Mouse (Mus musculus) layer of hippocampus, adult 11-12 months (tissue): ENCODE data around the gene Slc17a4.

Experiments used
- DNase-seq: peaks from one replicate; pipeline ENCODE4 v3.0.0; 2022; ENCODE audit warnings: low spot score

Gene Slc17a4

DNA sequence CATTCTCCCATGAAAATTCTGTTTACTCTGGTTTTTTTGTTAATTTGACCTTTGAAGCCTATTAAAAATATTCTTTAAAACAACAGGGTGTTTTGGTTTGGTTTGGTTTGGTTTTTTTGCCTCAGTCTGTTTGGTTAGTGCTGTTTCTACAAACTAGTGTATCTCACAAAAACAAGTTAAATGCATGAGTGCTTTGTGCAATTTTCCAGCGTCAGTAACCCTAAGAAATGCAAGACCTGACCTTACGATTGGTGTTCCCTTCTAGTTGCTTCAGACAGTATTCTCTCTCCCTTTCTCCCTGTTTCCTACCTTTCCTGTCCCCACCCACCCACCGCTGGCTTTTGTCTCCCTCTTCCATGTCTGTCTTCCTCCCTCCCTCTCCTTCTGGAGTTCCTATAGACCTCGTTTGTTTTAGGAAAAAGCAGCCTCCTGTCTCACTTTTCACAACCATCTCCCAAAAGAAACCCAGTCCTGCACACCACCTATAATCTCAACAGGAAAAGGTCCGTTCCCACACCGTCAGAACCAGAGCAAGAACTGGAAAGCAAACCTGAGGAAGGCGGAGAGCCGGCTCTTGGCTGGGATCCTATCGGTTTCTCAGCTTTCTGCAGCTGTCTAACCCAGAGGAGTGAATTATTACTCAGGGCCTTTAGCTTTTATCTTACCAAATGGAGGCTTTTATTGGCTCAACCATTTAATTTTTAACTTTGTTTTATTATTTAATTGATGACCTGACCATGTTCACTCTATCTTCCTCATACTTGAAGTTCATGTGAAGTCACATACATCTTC is at the start of gene Slc17a4:
Slc17a4 (minus strand) TSS at position 634 of the 792 bp plus-strand sequence.
- DNase-seq: no peak

GRCm38 (mm10) chr13:23959776-23960175 is 45.0 kb upstream of the Slc17a4 start:
- no peak for DNase-seq

DNA sequence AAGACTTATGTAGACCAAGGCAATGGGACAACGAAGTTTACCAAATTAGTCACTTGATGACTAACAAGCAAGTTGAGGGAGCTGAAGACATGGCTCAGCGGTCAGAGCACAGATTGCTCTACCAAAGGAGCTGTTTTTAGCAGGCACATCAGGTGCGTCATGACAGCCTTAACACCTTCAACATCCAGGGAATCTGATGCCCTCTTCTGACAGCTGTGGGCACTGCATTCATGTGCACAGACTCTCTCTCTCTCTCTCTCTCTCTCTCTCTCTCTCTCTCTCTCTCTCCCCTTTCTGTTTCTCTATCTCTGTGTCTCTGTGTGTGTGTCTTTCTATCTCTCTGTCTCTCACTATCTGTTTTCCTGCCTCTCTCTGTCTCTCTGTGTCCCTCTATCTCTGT is 36.1 kb upstream of the Slc17a4 start:
- no peak for DNase-seq

DNA sequence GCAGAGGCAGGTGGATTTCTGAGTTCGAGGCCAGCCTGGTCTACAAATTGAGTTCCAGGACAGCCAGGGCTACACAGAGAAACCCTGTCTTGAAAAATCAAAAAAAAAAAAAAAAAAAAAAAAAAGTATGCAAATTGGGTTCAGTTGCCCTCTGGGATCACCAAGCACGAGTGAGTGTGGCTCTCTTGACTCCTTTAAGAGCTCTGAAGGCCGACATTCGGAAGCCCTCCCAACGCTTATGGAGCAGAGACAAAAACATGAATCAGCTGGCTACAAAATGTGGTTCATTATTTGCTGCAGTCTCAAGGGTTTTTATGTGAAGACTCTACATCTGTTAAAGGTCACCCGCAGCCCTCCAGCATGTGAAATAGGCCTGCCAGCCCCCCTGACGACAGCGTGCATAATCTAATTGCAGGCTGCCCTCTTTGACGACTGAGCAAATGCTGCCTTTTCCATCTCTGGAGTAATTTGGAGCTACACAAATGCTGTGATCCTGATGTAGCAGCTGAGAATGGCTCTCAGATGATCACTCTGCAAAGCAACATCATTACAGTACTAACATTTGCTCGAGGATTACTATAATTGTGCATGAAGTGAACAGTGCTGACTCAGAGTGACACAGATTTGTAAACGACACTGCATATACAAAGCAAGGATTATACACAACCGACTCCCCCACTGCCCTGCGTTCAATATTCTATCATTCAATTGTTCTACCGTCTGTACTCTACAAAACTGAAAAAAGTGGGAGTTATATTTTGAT is 34.9 kb upstream of the Slc17a4 start:
- DNase-seq: peak; percentile 7

- DNase-seq: no peak
Measured at GRCm38 (mm10) chr13:23946254-23946653, 31.4 kb upstream of the Slc17a4 start.

DNA sequence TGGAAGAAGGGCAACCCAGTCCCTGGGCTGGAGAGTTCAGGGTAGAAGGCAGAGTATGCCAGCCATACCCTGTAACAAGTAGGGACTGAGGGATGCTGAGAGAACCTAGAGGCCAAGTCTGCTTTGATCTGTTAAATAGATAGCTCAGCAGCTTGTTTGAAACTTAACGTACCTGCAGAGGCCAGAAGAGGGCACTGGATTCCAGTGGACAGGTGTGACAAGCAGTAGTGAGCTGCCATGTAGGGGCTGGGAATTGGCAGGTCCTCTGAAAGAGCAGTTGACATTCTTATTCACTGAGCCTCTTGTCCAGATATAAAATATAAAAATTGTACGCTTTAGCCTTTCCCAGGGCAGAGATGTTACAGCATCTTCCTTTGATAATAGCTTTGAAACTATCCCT is 28.1 kb upstream of the Slc17a4 start:
- no peak for DNase-seq

GRCm38 (mm10) chr13:23940291-23940690 is 25.5 kb upstream of the Slc17a4 start:
- no peak for DNase-seq

DNA sequence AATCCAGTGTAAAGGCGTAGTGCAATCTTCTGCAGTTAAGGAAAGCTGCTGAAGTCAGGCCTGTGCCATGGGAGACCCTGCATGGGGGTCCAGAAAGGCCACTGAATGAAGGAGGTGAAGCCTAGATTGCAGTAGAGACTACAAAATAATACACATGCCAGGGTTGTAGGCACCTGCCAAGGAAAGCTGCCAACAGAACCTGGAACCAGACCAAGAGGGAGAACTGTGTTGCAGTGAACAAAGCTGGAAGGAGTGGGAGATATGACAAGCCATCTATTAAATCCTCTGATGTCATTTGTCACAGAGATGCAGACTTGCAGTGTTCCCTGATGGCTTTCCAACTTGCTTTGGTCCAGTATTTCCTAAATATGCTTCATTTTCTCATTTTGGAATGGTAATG is 23.9 kb upstream of the Slc17a4 start:
- peak; percentile 18 for DNase-seq

GRCm38 (mm10) chr13:23934211-23934520 is 19.4 kb upstream of the Slc17a4 start, which contains the start of gene Hist1h2aa:
Gene Hist1h2aa, plus strand, starts transcription at chr13:23934462.
- DNase-seq: no peak

DNA sequence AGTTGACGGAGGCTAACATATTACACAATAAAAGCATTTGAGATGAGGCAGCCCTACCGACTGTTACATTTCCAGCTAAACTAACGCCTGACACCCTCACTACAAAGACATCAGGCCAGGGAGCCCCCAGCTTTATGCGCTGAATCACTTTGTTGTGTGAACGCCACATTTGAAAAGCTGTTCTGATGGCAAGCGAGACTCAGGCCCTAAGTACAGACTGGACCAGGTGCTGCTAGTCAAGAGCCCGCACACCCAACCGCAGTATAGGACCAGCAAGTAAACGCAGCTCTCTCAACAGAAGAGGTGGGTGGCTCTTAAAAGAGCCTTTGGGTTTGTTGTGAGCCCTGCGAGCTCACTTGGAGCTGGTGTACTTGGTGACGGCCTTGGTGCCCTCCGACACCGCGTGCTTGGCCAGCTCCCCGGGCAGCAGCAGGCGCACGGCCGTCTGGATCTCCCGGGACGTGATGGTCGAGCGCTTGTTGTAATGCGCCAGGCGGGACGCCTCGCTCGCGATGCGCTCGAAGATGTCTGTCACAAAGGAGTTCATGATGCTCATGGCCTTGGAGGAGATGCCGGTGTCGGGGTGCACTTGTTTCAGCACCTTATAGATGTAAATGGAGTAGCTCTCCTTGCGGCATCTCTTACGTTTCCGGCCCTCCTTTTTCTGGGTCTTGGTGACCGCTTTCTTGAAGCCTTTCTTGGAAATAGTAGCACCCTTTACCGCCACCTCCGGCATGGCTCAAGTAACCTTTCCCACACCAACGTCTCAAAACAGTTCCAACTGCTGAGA is 18.8 kb upstream of the Slc17a4 start, which contains the start of gene Hist1h2ba:
Hist1h2ba (minus strand) TSS at position 736 of the 790 bp plus-strand sequence.
- no peak for DNase-seq

- DNase-seq: no peak
Measured at GRCm38 (mm10) chr13:23930904-23931303, 16.1 kb upstream of the Slc17a4 start.

DNA sequence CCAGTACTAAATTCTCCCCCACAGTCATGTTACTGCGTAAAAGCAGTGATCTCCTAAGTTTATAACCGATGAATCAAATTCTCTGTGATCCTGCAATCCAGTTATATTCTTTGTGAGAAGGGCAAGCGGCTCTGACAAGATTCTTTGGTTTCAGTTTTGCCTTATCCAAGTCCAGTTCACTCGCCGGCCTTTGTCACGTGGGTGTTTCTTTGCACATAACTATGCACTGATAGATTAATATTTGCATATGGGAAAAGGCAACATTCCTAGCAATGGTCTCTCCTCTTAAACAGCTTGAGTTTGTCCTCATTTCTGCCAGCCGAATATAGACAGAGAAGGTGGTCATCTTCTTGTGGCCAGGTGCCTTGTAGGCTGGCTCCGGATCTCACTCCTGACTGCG is 15.7 kb upstream of the Slc17a4 start:
- no peak for DNase-seq

- DNase-seq: no peak
Measured at GRCm38 (mm10) chr13:23928637-23929036, 13.8 kb upstream of the Slc17a4 start.

- DNase-seq: no peak
Measured at GRCm38 (mm10) chr13:23925792-23926191, 11.0 kb upstream of the Slc17a4 start.

- DNase-seq: no peak
Measured at GRCm38 (mm10) chr13:23917674-23918073, 2.9 kb upstream of the Slc17a4 start.

- DNase-seq: no peak
Measured at GRCm38 (mm10) chr13:23916132-23916531, 1.3 kb upstream of the Slc17a4 start.

- no peak for DNase-seq
Measured at GRCm38 (mm10) chr13:23913791-23914306, 960 bp downstream of the Slc17a4 start.

- no peak for DNase-seq
Measured at GRCm38 (mm10) chr13:23911335-23911734, 3.5 kb downstream of the Slc17a4 start.

GRCm38 (mm10) chr13:23910121-23910520 is 4.7 kb downstream of the Slc17a4 start:
- no peak for DNase-seq

DNA sequence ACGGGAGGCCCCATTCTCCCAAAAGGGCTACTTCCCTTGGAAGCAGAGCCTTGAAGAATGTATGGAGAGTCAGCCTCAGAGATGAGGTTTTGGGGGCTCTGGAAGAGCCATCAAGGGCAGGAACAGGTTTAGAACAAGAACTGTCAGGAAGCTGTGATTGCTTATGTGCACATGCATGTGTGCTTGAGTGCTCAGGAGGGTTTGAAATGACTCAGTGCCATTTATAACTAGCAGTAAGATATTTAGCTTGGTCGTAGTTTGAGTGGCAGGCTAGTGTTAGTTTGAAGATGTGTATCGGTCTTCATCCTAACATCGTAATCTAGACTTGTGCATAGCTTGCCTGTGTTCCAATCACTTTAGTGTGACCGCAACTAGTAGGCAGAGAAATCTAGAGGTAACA is 7.9 kb downstream of the Slc17a4 start:
- no peak for DNase-seq

- no peak for DNase-seq
Measured at GRCm38 (mm10) chr13:23898242-23898641, 16.6 kb downstream of the Slc17a4 start.

- DNase-seq: no peak
Measured at GRCm38 (mm10) chr13:23893269-23893593, 21.6 kb downstream of the Slc17a4 start.
